Mouse (Mus musculus): Measurements from ENCODE around the gene Hoxd4. TPM values are rescaled to one million over a fixed set of nuclear protein-coding genes. Genes with fewer than 3 reads are reported as not detected.

The Hoxd4 gene
- polyA plus RNA-seq (2012; rRNA removed): 5.3 and 6.0 TPM in 2 replicates

GRCm38 (mm10) chr2:74711721-74712621 is at the start of gene Hoxd4, which contains the start of gene Hoxd3:
Gene Hoxd4 (plus strand): TSS chr2:74711929.
Gene Hoxd3 (plus strand): TSS chr2:74711927.

GRCm38 (mm10) chr2:74667842-74668357 is 43.8 kb upstream of the Hoxd4 start, which contains the start of gene Hoxd13:
Gene Hoxd13 (plus strand): TSS chr2:74668310.

GRCm38 (mm10) chr2:74674881-74675665 is 36.7 kb upstream of the Hoxd4 start, which contains the start of gene Hoxd12:
Gene Hoxd12 (plus strand): TSS chr2:74675013.

DNA sequence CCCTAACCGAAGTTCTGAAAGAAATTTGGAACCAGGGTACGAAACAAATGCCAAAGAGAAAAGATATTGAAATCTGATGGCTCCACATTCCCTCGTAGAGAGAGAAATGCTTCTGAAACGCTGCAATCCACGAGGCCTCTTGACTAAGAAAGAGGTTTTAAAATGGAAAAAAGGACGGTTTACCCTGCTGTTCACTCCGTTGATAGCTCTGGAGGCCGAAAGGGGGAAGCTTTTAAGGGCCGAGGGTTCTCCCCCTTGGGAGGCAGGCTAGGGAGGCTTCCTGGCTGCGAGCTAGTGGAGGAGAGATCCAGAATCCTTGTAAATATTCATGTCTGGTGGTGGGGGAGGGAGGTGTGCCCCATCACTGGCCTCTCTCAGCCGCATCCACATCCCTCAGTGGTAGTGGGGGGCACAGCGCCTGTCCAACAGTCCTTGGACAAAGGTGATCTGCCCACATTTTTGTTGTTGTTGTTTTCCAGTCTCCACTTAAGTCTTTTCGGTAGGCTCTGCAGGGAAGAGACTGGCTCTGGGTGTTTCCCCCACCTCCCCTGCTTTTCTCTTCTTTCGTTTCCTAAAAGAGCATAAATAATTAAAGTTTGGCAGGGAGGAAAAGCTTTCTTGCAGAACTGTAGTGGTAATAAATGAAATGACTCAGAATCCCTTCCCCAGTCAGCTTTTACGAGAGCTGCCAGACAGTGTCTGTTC is 32.7 kb upstream of the Hoxd4 start, which contains the start of gene Hoxd11:
Hoxd11 (plus strand) TSS at position 667 of the 705 bp plus-strand sequence.

DNA sequence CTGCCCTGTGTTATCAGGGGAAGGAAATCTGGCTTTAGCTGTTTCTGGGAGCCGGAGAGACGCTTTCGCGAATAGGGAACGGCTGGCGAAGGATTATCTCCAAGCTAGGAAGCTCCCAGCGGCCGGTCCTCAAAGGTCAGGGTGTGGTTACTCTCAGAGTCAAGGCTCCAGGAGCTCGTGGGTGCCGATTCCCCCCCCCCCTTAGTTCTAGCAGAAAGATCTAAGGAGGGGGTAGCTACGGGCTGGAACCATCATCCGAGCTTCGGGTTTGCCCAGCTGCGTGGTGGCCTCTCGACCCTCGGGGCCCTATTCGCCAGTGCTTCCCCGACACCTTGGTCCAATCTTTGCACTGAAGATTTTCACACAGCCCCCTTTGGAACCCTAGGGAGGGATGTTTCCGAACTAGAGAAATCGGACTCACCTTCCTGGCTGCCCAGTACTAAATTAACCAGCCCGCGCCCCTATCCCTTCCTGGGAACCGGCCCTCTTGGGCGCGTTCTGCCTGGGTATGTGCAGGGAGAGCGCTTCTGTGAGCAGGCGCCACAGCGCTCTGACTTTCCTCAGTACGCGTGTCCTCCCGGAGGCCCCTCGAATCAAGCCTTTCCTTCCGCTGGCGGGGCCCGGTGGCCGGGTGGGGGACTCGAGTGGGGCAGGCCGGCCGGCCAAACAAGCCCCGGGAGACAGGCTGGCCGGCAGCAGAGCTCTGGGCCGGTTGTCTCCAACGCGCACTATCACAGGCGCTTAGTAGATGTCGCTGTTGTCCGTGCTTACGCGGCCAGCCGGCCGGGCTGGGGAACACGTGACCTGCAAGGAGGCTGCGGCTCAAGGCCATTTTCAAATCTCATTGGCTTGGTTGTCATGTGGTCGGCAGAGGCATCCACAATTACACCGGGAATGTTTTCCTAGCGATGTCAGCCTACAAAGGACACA is 20.4 kb upstream of the Hoxd4 start, which contains the start of gene Hoxd10:
Hoxd10 (plus strand) TSS at position 903 of the 930 bp plus-strand sequence.

DNA sequence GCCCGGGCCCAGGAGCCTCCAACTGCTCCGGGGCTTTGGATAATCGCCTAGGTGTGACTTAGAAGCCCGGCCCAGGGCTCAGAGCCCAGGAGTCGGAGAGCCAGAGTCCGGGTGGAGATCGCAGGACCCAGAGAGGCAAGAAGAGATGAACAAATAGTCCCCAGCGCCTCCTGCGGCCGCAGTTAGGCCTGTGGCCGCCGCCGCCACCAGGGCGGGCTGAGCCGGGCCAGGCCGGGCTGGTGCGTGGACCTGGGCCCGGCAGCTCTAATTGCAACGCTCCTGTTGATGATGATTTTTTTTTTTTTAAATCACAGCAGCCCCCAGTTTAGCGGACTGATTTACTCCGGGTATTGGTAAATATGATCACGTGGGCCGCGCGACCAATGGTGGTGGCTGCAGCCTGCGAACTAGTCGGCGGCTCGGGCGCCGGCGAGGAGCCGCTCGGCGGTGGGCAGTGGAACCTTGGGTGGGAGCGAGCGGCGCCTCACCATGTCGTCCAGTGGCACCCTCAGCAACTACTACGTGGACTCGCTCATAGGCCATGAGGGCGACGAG is 14.1 kb upstream of the Hoxd4 start, which contains the start of gene Hoxd9:
Hoxd9 (plus strand) TSS at position 161 of the 555 bp plus-strand sequence.

GRCm38 (mm10) chr2:74704393-74704998 is 7.2 kb upstream of the Hoxd4 start, which contains the start of gene Hoxd8:
Gene Hoxd8 (plus strand): TSS chr2:74704615.

DNA sequence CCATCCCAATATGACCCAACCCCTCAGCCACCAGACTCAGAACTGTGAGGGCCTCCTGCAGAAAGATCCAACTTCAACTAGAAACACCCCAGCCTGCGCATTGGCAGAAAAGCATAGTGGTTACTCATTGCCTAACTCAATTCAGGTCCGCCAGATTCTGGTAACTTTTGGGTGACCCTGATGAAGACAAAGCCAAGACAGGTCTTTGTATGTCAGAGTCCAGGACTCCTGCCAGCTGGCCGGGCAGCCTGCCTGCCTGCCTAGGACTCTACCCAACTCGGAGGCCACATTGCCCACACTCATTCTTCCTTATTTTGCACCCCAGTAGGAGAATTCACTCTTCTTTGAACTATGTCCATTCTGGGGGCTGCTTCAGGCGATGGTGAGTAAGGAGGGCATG is 14.8 kb downstream of the Hoxd4 start, which contains the start of gene Gm28230:
Gm28230 (plus strand) TSS at position 178 of the 400 bp plus-strand sequence.

GRCm38 (mm10) chr2:74762522-74763244 is 51.0 kb downstream of the Hoxd4 start, which contains the start of gene Hoxd1:
Gene Hoxd1 (plus strand): TSS chr2:74762980.

Other genes with a start within 250 kb of the Hoxd4 start
- gene Lnpk, start 132.5 kb upstream of the Hoxd4 start, polyA plus RNA-seq (2012; rRNA removed): 28.4 and 28.5 TPM in 2 replicates
- 1.7 and 3.1 TPM in 2 replicates for gene Evx2, start 52.4 kb upstream of the Hoxd4 start, polyA plus RNA-seq (2012; rRNA removed)
- 0.05 and 0.16 TPM in 2 replicates for gene Hoxd13, start 43.6 kb upstream of the Hoxd4 start, polyA plus RNA-seq (2012; rRNA removed)
- not detected in 2 replicates for gene Hoxd12, start 36.9 kb upstream of the Hoxd4 start, polyA plus RNA-seq (2012; rRNA removed)
- not detected in 2 replicates for gene Hoxd11, start 32.4 kb upstream of the Hoxd4 start, polyA plus RNA-seq (2012; rRNA removed)
- not detected in 2 replicates for gene Hoxd10, start 20.0 kb upstream of the Hoxd4 start, polyA plus RNA-seq (2012; rRNA removed)
- 0.14 and 0.51 TPM in 2 replicates for gene Hoxd9, start 14.2 kb upstream of the Hoxd4 start, polyA plus RNA-seq (2012; rRNA removed)
- gene Hoxd8, start 7.3 kb upstream of the Hoxd4 start, polyA plus RNA-seq (2012; rRNA removed): 1.2 and 1.9 TPM in 2 replicates
- gene Hoxd3, start within 50 bp of the Hoxd4 start, polyA plus RNA-seq (2012; rRNA removed): 20.4 and 36.2 TPM in 2 replicates
- gene Gm28230, start 14.8 kb downstream of the Hoxd4 start, polyA plus RNA-seq (2012; rRNA removed): 1.6 and 3.1 TPM in 2 replicates
- gene Hoxd1, start 51.1 kb downstream of the Hoxd4 start, polyA plus RNA-seq (2012; rRNA removed): 0.45 and 2.4 TPM in 2 replicates
- 99.8 and 109 TPM in 2 replicates for gene Mtx2, start 113.9 kb downstream of the Hoxd4 start, polyA plus RNA-seq (2012; rRNA removed)